Comparison of ENCODE assay signal across 8 mouse cellular contexts in genomic region chr5:24586106-24586505, GRCm38 (mm10). TPM values are rescaled to one million over a fixed set of nuclear protein-coding genes. Genes with fewer than 3 reads are reported as not detected.
DNase-seq lines count a peak whose midpoint lies in the region; ATAC-seq and TF ChIP-seq lines count a peak whose summit lies in the region.

No protein-coding gene starts in this region.

- no peak for TF ChIP-seq CTCF in kidney, postnatal 0 days (IDR thresholded peaks at IDR 0.05; ENCODE audit: low read depth)
- TF ChIP-seq CTCF in hindbrain, postnatal 0 days (IDR thresholded peaks at IDR 0.05; ENCODE audit: low read depth) = no peak

- no peak for DNase-seq in kidney, postnatal 0 days (ENCODE audit: low spot score)
- DNase-seq in kidney, postnatal 10 days = no peak
- DNase-seq in hindbrain, postnatal 0 days (ENCODE audit: low spot score) = no peak
- DNase-seq in urinary bladder, postnatal 14 days (ENCODE audit: low spot score) = no peak
- no peak for DNase-seq in ovary, postnatal 36 days (ENCODE audit: low spot score)
- DNase-seq in gastrocnemius, postnatal 4 days (ENCODE audit: low spot score in 2 of 2) = no peak

- H3K4me2 ChIP-seq in kidney, postnatal 0 days (ENCODE audit: low read length) = peak overlapping the region; percentile 81
- peak overlapping the region; percentile 83 for H3K4me2 ChIP-seq in hindbrain, postnatal 0 days (ENCODE audit: low read depth, low read length)
- H3K4me2 ChIP-seq in midbrain, embryonic 16.5 days (ENCODE audit: low read length) = peak overlapping the region; percentile 84

- WGBS in kidney, postnatal 0 days = 9% methylated on average over 8 of the region's 8 CpGs
- WGBS in hindbrain, postnatal 0 days = 5% methylated on average over 8 of the region's 8 CpGs
- WGBS in midbrain, embryonic 16.5 days = 4% methylated on average over 8 of the region's 8 CpGs

- H3K4me3 ChIP-seq in kidney, postnatal 0 days (replicated peaks; ENCODE audit: low read depth, low read length) = peak overlapping the region; percentile 58
- H3K4me3 ChIP-seq in brown adipose tissue, adult 24 weeks (ENCODE audit: insufficient read depth, low read depth, low read length) = peak overlapping the region; percentile 93
- peak overlapping the region; percentile 77 for H3K4me3 ChIP-seq in hindbrain, postnatal 0 days (ENCODE audit: low read length)
- H3K4me3 ChIP-seq in midbrain, embryonic 16.5 days (ENCODE audit: low read depth, low read length) = peak overlapping the region; percentile 81

- no peak for ATAC-seq in kidney, postnatal 0 days (replicated peaks; ENCODE audit: low FRiP score, low read depth)
- ATAC-seq in hindbrain, postnatal 0 days = peak; percentile 33
- ATAC-seq in midbrain, embryonic 16.5 days = peak; percentile 30

- no peak overlapping the region for H3K27ac ChIP-seq in kidney, postnatal 0 days
- peak overlapping the region; percentile 43 for H3K27ac ChIP-seq in brown adipose tissue, adult 24 weeks (replicated peaks; ENCODE audit: low read depth, low read length)
- H3K27ac ChIP-seq in hindbrain, postnatal 0 days = peak overlapping the region; percentile 86
- peak overlapping the region; percentile 84 for H3K27ac ChIP-seq in midbrain, embryonic 16.5 days (ENCODE audit: low read length)

- H3K27me3 ChIP-seq in kidney, postnatal 0 days (ENCODE audit: insufficient read depth, low read length) = no peaks in the 10 kb centered on the region
- no peaks in the 10 kb centered on the region for H3K27me3 ChIP-seq in hindbrain, postnatal 0 days (ENCODE audit: insufficient read depth, low read length)
- H3K27me3 ChIP-seq in midbrain, embryonic 16.5 days (ENCODE audit: control insufficient read depth, insufficient read depth, low read depth, low read length) = no peaks in the 10 kb centered on the region

- H3K9ac ChIP-seq in kidney, postnatal 0 days (ENCODE audit: low read depth, low read length) = peak overlapping the region; percentile 70
- H3K9ac ChIP-seq in hindbrain, postnatal 0 days (replicated peaks; ENCODE audit: low read length) = peak overlapping the region; percentile 76
- H3K9ac ChIP-seq in midbrain, embryonic 16.5 days (ENCODE audit: low read depth, low read length) = peak overlapping the region; percentile 90

- peaks cover 15% of the 10 kb centered on the region for H3K4me1 ChIP-seq in kidney, postnatal 0 days (replicated peaks; ENCODE audit: insufficient read depth, low read length)
- H3K4me1 ChIP-seq in brown adipose tissue, adult 24 weeks (ENCODE audit: control insufficient read depth, insufficient read depth, insufficient read length, low read length) = peaks cover 6% of the 10 kb centered on the region
- H3K4me1 ChIP-seq in hindbrain, postnatal 0 days (ENCODE audit: insufficient read depth, low read length) = peaks cover 10% of the 10 kb centered on the region
- H3K4me1 ChIP-seq in midbrain, embryonic 16.5 days (ENCODE audit: control insufficient read depth, insufficient read depth, low read length) = peaks cover 17% of the 10 kb centered on the region

- no peaks in the 10 kb centered on the region for H3K9me3 ChIP-seq in kidney, postnatal 0 days (replicated peaks; ENCODE audit: low read length)
- no peaks in the 10 kb centered on the region for H3K9me3 ChIP-seq in hindbrain, postnatal 0 days (ENCODE audit: low read length)
- H3K9me3 ChIP-seq in midbrain, embryonic 16.5 days (replicated peaks; ENCODE audit: control insufficient read depth, low read length, poor library complexity, severe bottlenecking) = no peaks in the 10 kb centered on the region

- peaks cover 9% of the 10 kb centered on the region; the same call in 1 of the 2 replicates for H3K36me3 ChIP-seq in kidney, postnatal 0 days (ENCODE audit: insufficient read depth, low read length)
- H3K36me3 ChIP-seq in hindbrain, postnatal 0 days (ENCODE audit: insufficient read depth, low read length) = peaks cover 6% of the 10 kb centered on the region; the same call in 1 of the 2 replicates
- peaks cover under 1% of the 10 kb centered on the region; the same call in 1 of the 2 replicates for H3K36me3 ChIP-seq in midbrain, embryonic 16.5 days (ENCODE audit: control insufficient read depth, insufficient read depth, low read length)

RNA-seq across cellular contexts. Expression of gene Chpf2, which starts 0.4 kb away (rescaled TPM):
- 26.0 and 27.6 TPM in 2 replicates for polyA plus RNA-seq in kidney, postnatal 0 days (2015; fragmentation: Nextera tagmentation; extraction: Ambion mirVana)
- polyA plus RNA-seq in brown adipose tissue, adult 24 weeks (2012; ENCODE audit: insufficient read depth, insufficient read length, missing spikeins) = 5.8 and 10.2 TPM in 2 replicates
- total RNA-seq in hindbrain, postnatal 0 days (2014; rRNA removed) = 38.3 and 46.2 TPM in 2 replicates
- 25.0 and 26.9 TPM in 2 replicates for polyA plus RNA-seq in hindbrain, postnatal 0 days (2015; fragmentation: Nextera tagmentation; extraction: Ambion mirVana)
- polyA plus RNA-seq in midbrain, embryonic 16.5 days (2015; fragmentation: Nextera tagmentation; extraction: Ambion mirVana) = 16.6 and 23.3 TPM in 2 replicates
- 10 to 100 TPM; 34.4 to 36.7 TPM for total RNA-seq in gastrocnemius, postnatal 4 days (2021)

RNA-seq across cellular contexts. Expression of gene Abcf2, which starts 8.8 kb away (rescaled TPM):
- 74.4 and 79.6 TPM in 2 replicates for polyA plus RNA-seq in kidney, postnatal 0 days (2015; fragmentation: Nextera tagmentation; extraction: Ambion mirVana)
- 27.8 and 32.1 TPM in 2 replicates for polyA plus RNA-seq in brown adipose tissue, adult 24 weeks (2012; ENCODE audit: insufficient read depth, insufficient read length, missing spikeins)
- 60.6 and 65.6 TPM in 2 replicates for total RNA-seq in hindbrain, postnatal 0 days (2014; rRNA removed)
- 65.4 and 66.5 TPM in 2 replicates for polyA plus RNA-seq in hindbrain, postnatal 0 days (2015; fragmentation: Nextera tagmentation; extraction: Ambion mirVana)
- 78.0 and 85.0 TPM in 2 replicates for polyA plus RNA-seq in midbrain, embryonic 16.5 days (2015; fragmentation: Nextera tagmentation; extraction: Ambion mirVana)
- total RNA-seq in gastrocnemius, postnatal 4 days (2021) = 10 to 100 TPM; 60.6 to 61.0 TPM

RNA-seq across cellular contexts. Expression of gene 4931409K22Rik, which starts 29.5 kb away (rescaled TPM):
- polyA plus RNA-seq in kidney, postnatal 0 days (2015; fragmentation: Nextera tagmentation; extraction: Ambion mirVana) = 0.12 and 0.19 TPM in 2 replicates
- not detected in 2 replicates for polyA plus RNA-seq in brown adipose tissue, adult 24 weeks (2012; ENCODE audit: insufficient read depth, insufficient read length, missing spikeins)
- total RNA-seq in hindbrain, postnatal 0 days (2014; rRNA removed) = not detected in 2 replicates
- polyA plus RNA-seq in hindbrain, postnatal 0 days (2015; fragmentation: Nextera tagmentation; extraction: Ambion mirVana) = 0.09 and 0.16 TPM in 2 replicates
- 0.08 TPM in 1 of 2 replicates, not detected in the other for polyA plus RNA-seq in midbrain, embryonic 16.5 days (2015; fragmentation: Nextera tagmentation; extraction: Ambion mirVana)
- total RNA-seq in gastrocnemius, postnatal 4 days (2021) = not detected

RNA-seq across cellular contexts. Expression of gene Smarcd3, which starts 38.1 kb away (rescaled TPM):
- 16.4 and 19.7 TPM in 2 replicates for polyA plus RNA-seq in kidney, postnatal 0 days (2015; fragmentation: Nextera tagmentation; extraction: Ambion mirVana)
- polyA plus RNA-seq in brown adipose tissue, adult 24 weeks (2012; ENCODE audit: insufficient read depth, insufficient read length, missing spikeins) = 15.3 and 16.7 TPM in 2 replicates
- 246 and 262 TPM in 2 replicates for total RNA-seq in hindbrain, postnatal 0 days (2014; rRNA removed)
- polyA plus RNA-seq in hindbrain, postnatal 0 days (2015; fragmentation: Nextera tagmentation; extraction: Ambion mirVana) = 114 and 128 TPM in 2 replicates
- polyA plus RNA-seq in midbrain, embryonic 16.5 days (2015; fragmentation: Nextera tagmentation; extraction: Ambion mirVana) = 173 and 192 TPM in 2 replicates
- 100 to 1,000 TPM; 131 to 137 TPM for total RNA-seq in gastrocnemius, postnatal 4 days (2021)

RNA-seq across cellular contexts. Expression of gene Asb10, which starts 45.3 kb away (rescaled TPM):
- 0.69 and 0.93 TPM in 2 replicates for polyA plus RNA-seq in kidney, postnatal 0 days (2015; fragmentation: Nextera tagmentation; extraction: Ambion mirVana)
- polyA plus RNA-seq in brown adipose tissue, adult 24 weeks (2012; ENCODE audit: insufficient read depth, insufficient read length, missing spikeins) = 0.59 and 0.67 TPM in 2 replicates
- 0.10 TPM in 1 of 2 replicates, not detected in the other for total RNA-seq in hindbrain, postnatal 0 days (2014; rRNA removed)
- 0.16 and 0.21 TPM in 2 replicates for polyA plus RNA-seq in hindbrain, postnatal 0 days (2015; fragmentation: Nextera tagmentation; extraction: Ambion mirVana)
- 0.15 TPM in 1 of 2 replicates, not detected in the other for polyA plus RNA-seq in midbrain, embryonic 16.5 days (2015; fragmentation: Nextera tagmentation; extraction: Ambion mirVana)
- total RNA-seq in gastrocnemius, postnatal 4 days (2021) = 10 to 100 TPM; 32.8 to 34.8 TPM
